Mouse (Mus musculus): ENCODE data around the gene Slc22a18. TPM values are rescaled to one million over a fixed set of nuclear protein-coding genes. Genes with fewer than 3 reads are reported as not detected.
A peak's percentile ranks its signal among the peaks of the same experiment; 100 is the strongest.
"Not testable (repeated sequence)": the region's sequence is repeated elsewhere in the genome, so short reads cannot be mapped to it uniquely, and the experiment has no call there.

Gene Slc22a18
- total RNA-seq, 2 experiments from 2014 or later = 1.3 to 1.7 TPM

DNA sequence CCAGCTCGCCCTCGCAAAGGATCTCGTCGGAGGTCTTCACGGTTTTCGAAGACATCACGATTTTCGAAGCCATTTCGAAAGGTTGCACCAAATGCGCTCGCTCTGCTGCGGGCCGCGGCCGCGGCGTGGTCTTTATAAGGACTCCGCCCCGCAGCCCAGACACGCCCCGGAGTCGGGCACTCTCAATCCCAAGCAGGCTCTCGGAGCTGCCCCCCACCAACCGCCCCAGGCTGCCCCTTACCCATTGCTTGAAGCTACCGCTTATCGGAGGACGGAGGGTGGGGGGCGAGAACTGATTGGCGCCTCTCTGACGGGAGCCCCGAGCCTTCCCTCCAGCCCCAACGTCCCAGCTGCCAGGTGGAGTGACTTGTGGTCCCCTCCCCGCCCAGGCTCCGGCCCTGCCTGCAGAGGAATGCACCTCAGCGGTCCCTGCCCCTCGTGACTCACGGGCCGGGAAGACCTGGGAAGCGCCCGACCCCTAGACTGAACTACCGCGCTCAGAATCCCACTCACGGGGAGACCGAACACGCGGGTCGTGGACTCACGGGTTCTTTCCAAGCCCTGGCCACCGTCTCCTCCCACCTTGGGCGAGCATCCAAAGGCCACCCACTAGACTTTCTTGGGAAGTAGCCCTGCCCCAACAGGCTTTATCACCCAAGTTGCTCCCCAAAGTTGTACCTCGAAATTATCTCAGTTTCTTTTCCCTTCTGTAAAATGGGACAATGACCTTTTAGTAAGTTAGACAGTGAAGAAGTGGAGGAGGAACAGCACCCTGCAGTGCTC is 29.1 kb downstream of the Slc22a18 start, which contains the start of gene Phlda2:
Gene Phlda2, minus strand, starts transcription at position 733 of the 783 bp plus-strand sequence.
- peak; percentile 23; the same call in 1 of the 2 replicates for ATAC-seq (ENCODE audit: poor library complexity, severe bottlenecking)

DNA sequence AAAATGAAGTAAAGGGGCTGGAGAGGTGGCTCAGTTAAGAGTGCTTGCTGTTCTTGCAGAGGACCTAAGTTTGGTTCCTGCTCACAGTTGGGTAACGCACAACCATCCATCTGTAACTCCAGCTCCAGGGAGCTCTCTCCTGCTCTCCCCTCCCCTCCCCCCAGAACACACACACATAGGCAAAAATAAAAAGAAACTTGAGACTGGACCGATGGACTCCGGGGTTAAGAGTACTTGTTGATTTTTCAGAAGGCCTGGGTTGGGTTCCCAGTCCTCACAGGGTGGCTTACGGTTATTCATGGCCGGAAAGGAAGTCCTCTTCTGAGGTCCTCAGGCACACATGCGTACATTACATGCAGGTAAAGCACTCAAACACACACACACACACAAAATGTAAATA is 30.4 kb downstream of the Slc22a18 start:
- ATAC-seq (ENCODE audit: poor library complexity, severe bottlenecking) = no peak

DNA sequence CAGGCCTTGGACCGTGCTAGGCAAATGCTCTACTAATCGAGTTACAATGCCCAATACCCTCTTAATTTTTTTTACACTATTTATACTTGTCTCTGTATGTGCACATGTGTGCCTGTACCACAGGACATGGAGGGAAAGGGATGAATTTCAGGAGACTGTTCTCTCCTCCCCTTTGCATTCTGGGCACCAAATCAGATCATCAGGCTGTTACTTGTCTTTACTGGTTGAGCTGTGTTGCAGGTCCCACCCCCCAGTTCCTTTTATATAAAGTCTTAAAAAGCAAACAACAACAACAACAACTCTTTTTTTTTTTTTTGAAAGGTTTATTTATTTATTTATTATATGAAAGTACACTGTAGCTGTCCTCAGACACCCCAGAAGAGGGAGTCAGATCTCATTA is 31.9 kb downstream of the Slc22a18 start:
- no peak for ATAC-seq (ENCODE audit: poor library complexity, severe bottlenecking)

DNA sequence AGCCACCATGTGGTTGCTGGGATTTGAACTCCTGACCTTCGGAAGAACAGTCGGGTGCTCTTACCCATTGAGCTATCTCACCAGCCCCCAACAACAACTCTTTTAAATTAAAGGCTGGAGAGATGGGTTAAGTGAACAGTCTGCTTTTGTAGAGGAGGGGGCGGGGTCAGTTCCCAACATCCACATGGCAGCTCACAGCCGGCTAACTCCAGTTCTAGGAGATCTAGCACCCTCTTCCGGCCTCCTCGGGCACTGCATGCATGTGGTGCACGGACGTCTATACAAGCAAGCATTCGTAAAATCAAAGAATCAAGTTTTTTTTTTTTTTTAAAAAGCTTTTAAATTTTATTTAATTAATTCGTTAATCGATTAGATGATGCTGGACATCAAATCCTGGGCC is 32.3 kb downstream of the Slc22a18 start:
- ATAC-seq (ENCODE audit: poor library complexity, severe bottlenecking) = peak; percentile 73

DNA sequence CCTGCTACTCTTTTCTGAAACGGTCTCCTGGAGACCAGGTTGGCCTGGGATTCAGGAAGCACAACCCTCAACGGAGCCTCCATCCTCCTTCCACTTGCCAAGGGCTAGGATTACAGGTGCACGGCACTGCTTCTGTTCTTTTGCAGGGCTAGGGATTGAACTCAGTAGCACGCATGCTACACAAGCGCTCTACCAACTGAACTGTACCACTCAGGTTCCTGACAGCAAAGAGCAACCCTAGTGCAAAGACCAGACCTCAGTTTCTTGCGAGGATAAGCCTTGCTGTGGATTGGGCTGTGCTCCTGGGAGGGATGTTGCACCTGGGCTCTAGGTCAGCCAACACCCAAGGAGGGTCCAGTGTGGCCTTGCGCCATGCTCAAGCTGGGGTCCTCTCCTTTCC is 32.7 kb downstream of the Slc22a18 start:
- no peak for ATAC-seq (ENCODE audit: poor library complexity, severe bottlenecking)

DNA sequence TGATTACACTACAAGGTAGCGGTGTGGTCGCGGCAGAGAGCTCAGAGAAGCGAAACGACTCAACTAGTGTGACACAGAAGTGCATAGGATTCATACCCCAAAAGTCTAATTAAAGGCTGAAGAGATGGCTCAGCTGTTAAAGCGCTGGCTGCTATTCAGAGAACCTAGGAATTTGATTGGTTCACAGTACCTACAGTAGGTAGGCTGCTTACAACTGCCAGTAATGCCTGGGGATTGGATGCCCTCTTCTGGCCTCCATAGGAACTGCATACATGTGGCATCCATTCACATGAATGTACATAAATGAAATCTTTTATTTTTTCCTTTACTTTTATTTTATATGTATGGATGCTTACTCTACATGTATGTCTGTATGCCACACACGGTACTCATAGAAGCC is 33.1 kb downstream of the Slc22a18 start:
- peak; percentile 69 for ATAC-seq (ENCODE audit: poor library complexity, severe bottlenecking)

DNA sequence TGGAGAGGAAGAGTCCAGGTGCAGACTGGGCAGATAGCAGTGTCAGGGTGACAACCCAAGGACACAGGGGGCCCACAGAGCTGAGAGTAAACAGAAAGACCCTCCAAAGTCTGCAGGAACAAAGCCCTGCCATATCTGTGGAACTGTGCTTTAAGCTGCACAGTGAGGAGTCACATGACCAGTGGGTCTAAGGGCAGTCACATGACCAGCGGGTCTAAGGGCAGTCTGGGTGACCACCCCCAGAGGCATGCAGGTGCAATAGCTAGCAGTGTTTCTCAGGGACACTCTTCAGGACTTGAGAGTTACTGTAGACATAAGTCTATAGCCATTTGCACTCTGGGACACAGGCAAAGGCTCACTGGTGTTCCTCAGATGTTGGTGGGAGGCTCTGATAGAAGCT is 36.0 kb downstream of the Slc22a18 start:
- no peak for ATAC-seq (ENCODE audit: poor library complexity, severe bottlenecking)

DNA sequence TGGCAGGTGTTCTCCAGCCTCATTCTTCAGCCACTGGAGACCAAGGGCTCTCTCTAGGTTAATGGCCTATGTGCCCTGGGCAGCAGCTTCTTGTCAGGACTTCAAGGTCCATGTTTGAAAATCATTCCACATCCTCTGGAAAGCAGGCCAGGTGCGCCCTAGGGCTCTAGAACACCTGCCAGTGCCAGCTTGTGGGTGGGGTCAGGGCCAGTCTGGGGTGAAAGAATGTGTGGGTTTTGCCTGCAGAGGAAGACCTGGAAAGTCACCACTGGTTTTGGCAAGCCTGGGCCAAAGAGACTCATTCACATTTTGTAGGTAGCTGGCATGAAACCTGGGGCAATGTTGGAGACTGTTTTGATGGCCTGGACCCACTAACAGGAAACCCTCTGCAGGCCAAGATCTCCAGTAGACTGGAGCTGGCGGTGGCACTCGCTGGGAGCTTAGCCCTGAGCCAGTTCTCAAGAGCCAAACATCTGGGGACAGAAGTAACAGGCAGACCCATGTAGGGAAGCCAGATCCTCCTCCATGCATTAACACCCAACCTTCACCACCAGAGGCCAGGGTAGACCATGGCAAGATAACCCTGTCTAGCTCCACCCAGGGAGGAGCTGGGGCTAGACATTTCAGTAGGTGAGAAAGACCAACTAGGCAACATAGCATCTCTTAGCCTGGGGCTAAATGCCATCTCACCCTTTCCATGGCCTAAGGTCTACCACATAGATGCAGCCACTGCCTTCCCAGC is 37.2 kb downstream of the Slc22a18 start:
- ATAC-seq (ENCODE audit: poor library complexity, severe bottlenecking) = peak; percentile 16; the same call in 1 of the 2 replicates

DNA sequence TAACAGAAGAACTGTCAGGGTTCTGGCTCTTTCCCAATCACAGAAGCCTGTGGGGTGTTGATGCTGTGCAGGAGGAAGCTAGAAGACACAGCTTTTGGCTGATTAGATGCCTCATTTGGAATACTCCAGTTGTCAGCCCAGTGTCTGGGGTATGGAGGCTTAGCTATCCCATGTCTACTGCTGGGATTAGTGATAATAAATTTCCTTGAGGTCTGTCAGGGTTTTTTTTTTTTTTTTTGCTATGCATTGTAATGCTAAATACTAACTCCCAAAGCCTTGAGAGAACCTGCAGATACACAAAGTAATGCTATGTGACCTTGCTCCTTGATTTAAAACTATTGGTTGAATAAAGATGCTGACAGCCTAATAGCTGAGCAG is 37.8 kb downstream of the Slc22a18 start:
- ATAC-seq (ENCODE audit: poor library complexity, severe bottlenecking) = no peak

DNA sequence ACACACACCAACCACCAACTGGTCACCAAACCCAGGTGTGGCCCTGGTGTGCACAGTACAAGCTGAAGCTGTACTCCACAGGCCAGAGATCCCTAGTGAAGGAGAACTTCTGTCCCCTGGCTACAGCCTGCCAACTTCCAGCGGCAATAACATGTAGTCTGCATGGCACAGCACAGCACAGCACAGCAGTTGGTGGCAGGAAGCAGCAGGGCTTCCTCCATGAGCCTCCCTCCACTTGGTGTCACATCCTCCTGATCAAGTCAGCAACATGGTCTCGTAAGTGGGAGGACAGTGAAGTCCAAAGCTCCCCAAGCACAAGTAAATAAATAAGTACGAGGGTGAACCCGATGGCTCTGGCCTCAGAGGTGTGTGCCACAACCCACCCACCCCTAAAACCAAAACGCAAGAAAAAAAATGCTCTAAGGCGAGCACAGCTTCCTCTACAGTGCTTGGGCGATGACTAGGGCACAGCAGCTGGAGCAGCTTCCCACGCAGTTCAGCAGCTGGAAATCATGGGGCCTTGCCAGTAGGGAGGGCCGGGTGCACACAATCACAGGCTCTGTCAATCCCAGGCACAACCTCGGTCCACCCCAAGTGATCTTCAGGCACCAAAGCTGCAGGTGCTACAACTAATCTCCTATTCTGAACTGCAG is 40.4 kb downstream of the Slc22a18 start:
- no peak for ATAC-seq (ENCODE audit: poor library complexity, severe bottlenecking)

DNA sequence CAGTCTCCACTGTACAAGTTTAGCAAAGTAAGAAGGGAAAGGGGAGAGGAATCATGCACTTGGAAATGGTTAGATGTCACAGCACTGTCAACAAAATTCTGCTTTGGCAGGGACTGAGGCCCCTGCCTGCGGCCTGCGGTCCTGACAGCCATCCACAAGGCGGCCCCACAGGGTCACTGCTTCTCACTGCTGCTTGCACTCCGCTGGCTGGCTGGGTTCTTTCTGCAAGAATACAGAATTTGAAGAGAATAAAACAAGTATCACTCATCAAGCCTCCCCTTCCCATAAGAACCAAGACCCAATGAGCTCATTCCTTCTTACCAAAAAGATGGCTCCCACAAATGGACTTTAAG is 40.9 kb downstream of the Slc22a18 start:
- ATAC-seq (ENCODE audit: poor library complexity, severe bottlenecking) = no peak

DNA sequence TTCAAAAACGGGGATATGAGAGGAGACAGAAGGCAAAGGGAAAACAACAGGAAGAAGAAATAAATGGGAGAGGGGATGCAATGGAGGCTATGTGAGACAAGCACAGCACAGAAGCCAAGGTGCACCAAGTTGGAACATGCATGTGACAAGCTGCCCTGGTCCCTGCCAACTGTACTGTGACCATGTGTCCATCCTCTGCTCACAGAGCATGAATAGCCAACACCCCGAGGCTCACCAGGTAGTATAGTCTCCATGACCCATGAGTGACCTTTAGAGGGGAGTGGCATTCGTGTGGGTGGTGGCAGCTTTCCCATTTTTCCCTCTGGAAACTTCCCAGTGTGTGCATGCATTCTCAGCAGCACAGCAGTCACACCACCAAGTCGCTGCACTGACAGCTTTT is 45.8 kb downstream of the Slc22a18 start:
- ATAC-seq (ENCODE audit: poor library complexity, severe bottlenecking) = no peak

DNA sequence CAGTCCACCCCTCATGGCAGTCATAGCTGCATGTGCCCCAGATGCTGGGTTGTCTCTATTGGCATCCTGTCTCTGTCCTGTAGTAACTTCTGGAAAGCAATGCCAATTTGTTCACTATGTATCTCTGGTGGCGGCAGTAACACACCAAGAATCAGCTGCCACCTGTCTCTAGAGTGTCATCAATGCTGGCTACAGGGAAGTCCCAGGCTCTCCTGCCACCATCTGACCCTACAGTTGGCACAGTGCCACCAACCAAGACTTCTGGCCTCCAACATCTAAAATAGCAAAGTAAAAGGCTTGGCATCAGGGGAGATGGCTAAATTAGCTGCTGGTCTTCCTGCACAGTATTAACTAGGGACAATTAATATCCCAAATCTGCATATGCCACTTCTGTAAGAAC is 58.9 kb downstream of the Slc22a18 start:
- no peak for ATAC-seq (ENCODE audit: poor library complexity, severe bottlenecking)

DNA sequence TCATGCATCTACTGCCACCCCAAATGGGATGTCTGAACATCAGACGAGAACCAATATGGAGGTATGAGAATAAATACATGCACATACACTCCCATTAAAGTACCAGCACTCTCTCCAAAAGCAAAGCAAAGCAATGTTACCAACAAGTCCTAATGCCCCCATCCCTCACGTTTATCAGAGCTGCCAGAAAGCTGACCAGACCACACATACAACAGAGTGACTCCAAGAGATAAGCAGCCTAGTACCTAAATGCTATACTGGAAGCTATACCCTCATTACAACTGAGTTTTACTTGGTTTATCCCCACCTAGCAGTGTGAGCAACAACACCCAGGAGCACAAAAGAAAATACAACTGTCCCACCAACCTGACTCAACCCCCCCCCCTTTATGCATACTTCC is 59.7 kb downstream of the Slc22a18 start:
- no peak for ATAC-seq (ENCODE audit: poor library complexity, severe bottlenecking)

DNA sequence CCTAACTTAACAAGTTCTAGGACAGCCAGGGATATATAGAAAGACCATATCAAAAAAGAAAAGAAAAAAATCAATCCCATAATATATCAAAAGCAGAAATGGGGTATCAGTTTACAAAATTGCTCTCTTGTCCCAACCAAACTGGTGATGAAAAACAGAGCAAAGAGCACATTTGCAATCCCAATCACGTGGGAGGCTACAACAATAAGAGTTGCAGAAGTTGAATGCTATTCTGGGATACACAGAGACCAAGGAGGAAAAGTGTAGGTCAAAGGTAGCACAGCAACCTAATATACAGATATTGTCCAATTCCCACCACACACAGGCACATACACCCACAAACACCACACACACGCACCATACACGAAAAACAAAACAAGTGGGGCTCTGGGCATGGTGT is 62.7 kb downstream of the Slc22a18 start:
- no peak for ATAC-seq (ENCODE audit: poor library complexity, severe bottlenecking)

DNA sequence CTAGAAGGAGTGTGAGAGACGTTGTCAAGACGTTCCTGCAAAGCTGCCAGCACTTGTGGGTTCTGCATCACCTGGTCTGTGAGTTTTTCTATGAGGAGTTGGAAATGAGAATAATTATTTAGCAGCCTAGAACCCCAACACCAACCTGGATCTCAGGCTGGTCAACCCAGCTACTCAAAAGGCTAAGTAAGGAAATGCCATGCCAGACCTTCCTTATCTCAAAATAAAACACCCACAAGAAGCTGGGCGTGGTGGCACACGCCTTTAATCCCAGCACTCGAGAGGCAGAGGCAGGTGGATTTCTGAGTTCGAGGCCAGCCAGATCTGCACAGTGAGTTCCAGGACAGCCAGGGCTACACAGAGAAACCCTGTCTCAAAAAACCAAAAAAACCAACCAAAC is 64.7 kb downstream of the Slc22a18 start:
- not testable (repeated sequence) for ATAC-seq (ENCODE audit: poor library complexity, severe bottlenecking)

DNA sequence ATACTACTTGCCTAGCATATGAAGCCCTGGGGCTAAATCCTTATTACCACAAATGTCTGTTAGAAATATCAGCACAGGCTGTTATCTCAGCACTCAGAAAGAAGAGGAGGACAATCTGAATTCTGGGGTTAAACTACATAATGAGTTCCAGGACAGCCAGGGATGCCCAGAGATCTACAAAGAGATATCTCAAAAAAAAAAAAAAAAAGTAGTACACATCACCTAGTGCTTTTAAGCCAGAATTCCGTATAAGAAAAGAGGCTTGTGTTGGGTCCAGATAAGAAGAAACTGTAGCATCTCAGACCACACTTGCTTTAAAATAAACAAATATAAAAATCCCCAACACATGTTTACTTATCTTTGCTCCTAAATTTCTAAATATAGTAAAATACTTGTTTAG is 65.1 kb downstream of the Slc22a18 start:
- ATAC-seq (ENCODE audit: poor library complexity, severe bottlenecking) = no peak

DNA sequence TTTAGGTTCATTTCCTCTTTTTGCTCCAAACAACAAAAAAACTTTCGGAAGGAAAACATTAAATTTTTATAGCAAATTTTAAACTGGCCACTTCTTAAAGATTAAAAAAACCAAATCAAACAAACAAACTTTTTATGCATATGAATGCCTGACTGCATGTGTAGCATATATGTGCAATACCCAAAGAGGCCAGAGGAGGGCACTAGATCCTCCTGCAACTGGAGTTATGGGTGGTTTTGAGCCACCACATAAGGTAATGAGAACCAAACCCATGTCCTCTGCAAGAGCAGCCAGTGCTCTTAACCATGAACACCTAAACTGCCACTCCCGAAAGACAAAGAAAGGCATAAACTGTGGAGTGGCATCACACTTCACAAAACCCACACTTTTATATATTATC is 70.8 kb downstream of the Slc22a18 start:
- no peak for ATAC-seq (ENCODE audit: poor library complexity, severe bottlenecking)

DNA sequence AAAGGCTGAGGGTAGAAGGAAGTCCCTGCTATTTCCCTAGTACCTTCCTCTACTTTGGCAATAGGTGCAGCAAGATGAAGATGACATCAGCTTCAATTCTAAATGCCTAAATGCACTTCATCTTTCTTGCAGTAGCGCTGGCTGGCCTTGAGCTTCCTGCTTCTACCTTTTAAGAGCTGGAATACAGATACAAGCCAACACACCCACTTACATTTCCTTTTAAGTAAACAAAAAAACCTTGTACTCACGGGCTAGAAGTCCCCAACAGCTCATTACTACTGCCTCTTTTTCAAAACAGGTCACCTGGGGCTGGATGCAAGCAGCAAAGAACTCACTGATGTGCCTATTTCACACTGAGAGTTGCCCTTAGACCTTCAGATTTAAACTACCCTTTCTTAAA is 73.0 kb downstream of the Slc22a18 start:
- ATAC-seq (ENCODE audit: poor library complexity, severe bottlenecking) = peak; percentile 9; the same call in 1 of the 2 replicates

DNA sequence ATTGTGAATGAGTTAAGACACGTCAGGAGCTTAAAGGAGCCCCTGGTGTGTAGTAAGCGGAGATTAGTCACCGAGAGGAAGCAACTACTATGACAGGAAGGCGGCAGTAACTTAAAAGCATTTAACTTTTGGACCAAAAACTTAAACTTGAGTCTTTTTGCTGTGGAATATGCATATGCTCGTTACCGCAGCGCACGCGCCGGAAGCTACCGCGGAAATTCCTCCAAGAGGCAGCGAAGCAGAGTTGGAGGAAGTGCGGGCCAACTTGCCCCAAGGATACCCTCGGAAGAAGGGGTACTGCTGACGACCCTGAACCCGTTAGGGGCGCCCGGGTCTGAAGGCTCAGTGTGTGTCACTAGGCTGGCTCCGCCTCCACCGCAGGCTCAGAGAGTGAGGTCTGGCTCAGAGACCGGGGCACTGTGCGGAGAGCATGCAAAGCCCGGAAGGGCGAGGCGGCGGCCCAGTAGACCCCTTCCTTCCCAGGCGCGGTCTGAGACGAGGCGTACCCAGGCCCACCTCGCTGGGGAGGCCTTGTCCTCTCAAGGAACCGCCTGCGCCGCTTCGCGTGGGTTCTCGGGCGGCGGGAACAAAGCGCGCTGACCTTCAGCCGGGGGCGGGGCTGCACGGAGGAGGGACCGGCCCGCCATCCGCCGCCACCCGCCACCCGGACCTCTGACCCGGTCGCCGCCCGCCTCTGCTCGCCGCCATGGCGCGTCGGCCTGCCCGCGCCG is 74.9 kb downstream of the Slc22a18 start:
- peak; percentile 45 for ATAC-seq (ENCODE audit: poor library complexity, severe bottlenecking)
